Mouse (Mus musculus) small intestine, adult 2 months (tissue): ENCODE results near the gene Dnttip2. TPM values are rescaled to one million over a fixed set of nuclear protein-coding genes. Genes with fewer than 3 reads are reported as not detected.
"Not testable (repeated sequence)": the region's sequence is repeated elsewhere in the genome, so short reads cannot be mapped to it uniquely, and the experiment has no call there.

Source experiments
- H3K27ac ChIP-seq: fragments of 200-500 bp; 2 replicates; pipeline ENCODE4 v1.5.1; 2012; ENCODE audit warnings: low read depth, low read length, control low read depth, inconsistent platforms; ENCODE audit not compliant: insufficient read depth
- H3K27me3 ChIP-seq: fragments of 200-500 bp; 2 replicates; pipeline ENCODE4 v1.6.1; 2012; ENCODE audit warnings: mild to moderate bottlenecking, moderate library complexity, low read length, inconsistent platforms; ENCODE audit not compliant: control insufficient read depth, insufficient read depth
- H3K36me3 ChIP-seq: fragments of 200-500 bp; 2 replicates; pipeline ENCODE4 v1.6.1; 2012; ENCODE audit warnings: mild to moderate bottlenecking, low read length, control low read depth, inconsistent platforms; ENCODE audit not compliant: control insufficient read depth, insufficient read depth
- H3K4me1 ChIP-seq: fragments of 200-500 bp; 2 replicates; pipeline ENCODE4 v1.6.1; 2012; ENCODE audit warnings: low read length, inconsistent platforms, mixed read lengths; ENCODE audit not compliant: control insufficient read depth, insufficient read depth, insufficient read length
- H3K4me3 ChIP-seq: fragments of 200-500 bp; 2 replicates; pipeline ENCODE4 v1.5.1; 2012; ENCODE audit warnings: low read depth, mild to moderate bottlenecking, control low read depth, inconsistent platforms, low read length, moderate library complexity
- CTCF ChIP-seq: fragments of 200-500 bp; IDR thresholded peaks from 2 replicates; pipeline ENCODE4 v1.5.1; 2012; ENCODE audit warnings: low read depth, mild to moderate bottlenecking, control low read depth, inconsistent platforms, low read length, moderate library complexity, mixed read lengths; ENCODE audit not compliant: insufficient replicate concordance, insufficient read length; ENCODE audit errors: extremely low read depth
- POLR2A ChIP-seq: fragments of 200-500 bp; IDR thresholded peaks from 2 replicates; pipeline ENCODE4 v1.6.1; 2012; ENCODE audit warnings: low read depth, mild to moderate bottlenecking, control low read depth, inconsistent platforms, low read length, moderate library complexity
- WGBS: fragments of 180-500 bp; shearing (Covaris S2); methylation state at CpG from one replicate; pipeline ENCODE4 v1.1.7; 2018; 5-methylcytosine and 5-hydroxymethylcytosine counted together
- polyA plus RNA-seq: library from polyadenylated mRNA; depleted of rRNA; stranded (reverse); fragments of >200 nt; gene quantifications from 2 replicates; pipeline ENCODE4 v1.2.3, GENCODE M21; 2012; rRNA removed

The Dnttip2 gene
- 1.2 and 2.7 TPM in 2 replicates for polyA plus RNA-seq

DNA sequence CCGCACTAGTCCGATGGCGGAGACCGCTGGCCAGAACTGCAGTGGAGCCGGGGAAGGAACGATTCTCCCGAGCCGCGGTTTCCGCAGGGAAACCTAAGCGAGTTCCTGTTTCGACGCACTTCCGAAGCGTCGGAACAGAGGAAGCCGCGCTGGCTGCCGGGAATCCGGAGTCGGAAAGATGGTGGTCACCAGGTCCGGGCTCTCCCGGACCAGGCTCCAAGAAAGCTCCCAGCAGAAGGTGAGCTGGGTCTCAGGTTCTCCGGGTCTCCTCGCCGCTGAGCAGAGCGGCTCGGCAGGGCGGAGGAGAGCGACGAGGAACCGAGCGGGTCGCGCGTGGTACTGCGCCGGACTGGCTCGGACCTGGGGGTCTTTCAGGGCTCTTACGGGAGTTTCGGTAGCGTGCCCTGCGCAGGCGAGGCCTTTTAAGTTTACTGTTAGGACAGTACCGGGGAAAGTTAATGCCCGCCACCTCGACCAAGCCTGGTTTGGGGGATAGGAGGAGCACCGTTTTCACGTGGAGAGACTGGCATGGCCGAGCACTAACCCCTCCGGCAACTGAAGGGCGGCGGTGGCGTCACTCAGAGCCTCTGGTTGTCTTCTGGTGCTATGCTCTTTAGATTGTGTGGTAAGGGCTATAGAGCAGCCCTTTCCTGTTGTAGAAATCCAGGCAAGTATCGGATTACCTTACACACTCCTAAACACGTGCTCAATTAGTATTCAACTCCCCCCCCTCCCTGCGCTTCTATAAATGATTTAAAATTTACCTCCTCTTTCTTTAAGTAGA lies at the start of gene Dnttip2:
Gene Dnttip2 (plus strand): TSS at position 148 of the 784 bp plus-strand sequence.
- peak within 1 kb of the TSS; percentile 22; the same call in 1 of the 2 replicates for H3K27ac ChIP-seq
- H3K27me3 ChIP-seq, result no peaks in the 10 kb centered on the region
- H3K36me3 ChIP-seq, result peaks cover 28% of the 10 kb centered on the region
- WGBS, result under 1% methylated on average over 53 of the region's 57 CpGs
- H3K4me3 ChIP-seq, result peak within 1 kb of the TSS; percentile 94
- H3K4me1 ChIP-seq, result peaks cover 13% of the 10 kb centered on the region
- TF ChIP-seq CTCF, result no peak
- TF ChIP-seq POLR2A, result peak; percentile 76; the same call in 1 of the 2 replicates

DNA sequence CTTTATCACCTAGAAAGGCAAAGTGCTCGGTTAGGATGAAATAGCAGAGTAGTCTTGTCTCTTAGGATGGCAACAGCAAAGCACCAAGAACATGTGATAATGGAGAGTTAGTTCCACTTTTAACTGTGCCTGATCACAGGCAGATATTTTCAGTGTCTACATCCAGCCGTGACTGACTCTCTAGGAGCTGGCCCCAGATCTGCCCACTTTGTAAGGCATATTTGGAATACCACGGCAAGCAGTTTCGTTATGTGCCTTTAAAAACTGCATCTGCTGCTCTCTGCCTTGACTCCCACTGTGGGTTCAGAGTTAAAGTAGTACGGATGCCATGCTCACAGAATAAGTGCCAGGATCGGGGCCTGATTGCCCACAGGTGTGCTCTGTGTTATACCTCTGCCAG lies 47.2 kb upstream of the Dnttip2 start:
- H3K27ac ChIP-seq, H3K4me1 ChIP-seq, H3K27me3 ChIP-seq, H3K36me3 ChIP-seq, H3K4me3 ChIP-seq: not testable (repeated sequence)
- WGBS, result 76% methylated on average over 6 of the region's 6 CpGs

GRCm38 (mm10) chr3:122235772-122236171 lies 38.4 kb upstream of the Dnttip2 start:
- Histone ChIP-seq H3K36me3 (no peaks in the 10 kb centered on the region), H3K27me3 (no peaks in the 10 kb centered on the region), H3K4me1 (peaks cover 3% of the 10 kb centered on the region; the same call in 1 of the 2 replicates), H3K4me3 (no peak overlapping the region), H3K27ac (no peak overlapping the region)
- WGBS, result 5% methylated on average over 1 of the region's 1 CpGs
- TF ChIP-seq CTCF (no peak), POLR2A (no peak)

GRCm38 (mm10) chr3:122242876-122243275 lies 31.3 kb upstream of the Dnttip2 start:
- TF ChIP-seq POLR2A (no peak), CTCF (no peak)
- WGBS, result 59% methylated on average over 6 of the region's 6 CpGs
- peaks cover 2% of the 10 kb centered on the region; the same call in 1 of the 2 replicates for H3K4me1 ChIP-seq
- no peaks in the 10 kb centered on the region for H3K27me3 ChIP-seq
- H3K27ac ChIP-seq, result no peak overlapping the region
- no peak overlapping the region for H3K4me3 ChIP-seq
- no peaks in the 10 kb centered on the region for H3K36me3 ChIP-seq

- Histone ChIP-seq H3K36me3 (no peaks in the 10 kb centered on the region), H3K4me3 (no peak overlapping the region), H3K27ac (no peak overlapping the region), H3K4me1 (peaks cover 2% of the 10 kb centered on the region; the same call in 1 of the 2 replicates), H3K27me3 (no peaks in the 10 kb centered on the region)
- no peak for TF ChIP-seq POLR2A
- TF ChIP-seq CTCF, result no peak
- 45% methylated on average over 14 of the region's 14 CpGs for WGBS
Measured at GRCm38 (mm10) chr3:122243416-122244167, 30.6 kb upstream of the Dnttip2 start.

DNA sequence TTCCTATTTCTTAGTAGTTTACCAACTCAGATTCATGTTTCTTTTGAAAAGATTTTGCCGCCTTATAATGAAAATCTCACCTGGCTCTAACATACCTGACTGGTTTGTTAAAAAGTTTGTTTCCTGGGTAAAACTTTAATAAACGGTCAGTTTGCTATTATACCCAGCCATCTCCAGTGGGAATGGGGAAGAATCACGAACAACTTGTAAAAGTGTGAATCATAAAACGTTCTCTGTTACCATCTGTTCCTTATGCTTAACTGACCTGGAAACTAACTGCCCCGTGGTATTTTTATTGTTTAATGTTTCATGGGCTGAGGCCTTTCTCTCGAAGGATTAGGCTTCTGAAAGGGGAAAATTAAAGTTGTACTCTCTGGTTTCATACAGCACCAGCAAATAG lies 29.4 kb upstream of the Dnttip2 start:
- TF ChIP-seq CTCF (no peak), POLR2A (no peak)

GRCm38 (mm10) chr3:122245215-122245877 lies 28.8 kb upstream of the Dnttip2 start, which contains the start of gene Gclm:
TSS of gene Gclm (plus strand) at chr3:122245557.
- Histone ChIP-seq H3K4me1 (peaks cover 2% of the 10 kb centered on the region; the same call in 1 of the 2 replicates), H3K4me3 (peak within 1 kb of the TSS; percentile 94), H3K36me3 (no peaks in the 10 kb centered on the region), H3K27ac (peak within 1 kb of the TSS; percentile 85), H3K27me3 (no peaks in the 10 kb centered on the region)
- TF ChIP-seq POLR2A, result peak; percentile 41; the same call in 1 of the 2 replicates
- TF ChIP-seq CTCF, result peak; percentile 77
- WGBS, result under 1% methylated on average over 90 of the region's 90 CpGs

More for the DNA sequence above, 29.4 kb upstream of the Dnttip2 start:
- H3K4me1 ChIP-seq, result peaks cover 2% of the 10 kb centered on the region; the same call in 1 of the 2 replicates
- no peaks in the 10 kb centered on the region for H3K36me3 ChIP-seq
- 33% methylated on average over 6 of the region's 6 CpGs for whole genome bisulfite sequencing
- no peaks in the 10 kb centered on the region for H3K27me3 ChIP-seq
- no peak overlapping the region for H3K4me3 ChIP-seq
- no peak overlapping the region for H3K27ac ChIP-seq
